Mouse (Mus musculus): Measurements from ENCODE around the gene Zfp740. TPM values are rescaled to one million over a fixed set of nuclear protein-coding genes. Genes with fewer than 3 reads are reported as not detected.

Gene Zfp740
- total RNA-seq, 2 experiments from 2014 or later: 38.0 to 48.4 TPM

Other genes starting within 250 kb of the Zfp740 start
- not detected in 2 replicates for gene Krt78, start 249.0 kb upstream of the Zfp740 start, total RNA-seq (2015)
- not detected in 2 replicates for gene Krt78, start 249.0 kb upstream of the Zfp740 start, total RNA-seq (2017)
- gene Krt8, start 198.8 kb upstream of the Zfp740 start, total RNA-seq (2015): not detected in 2 replicates
- not detected in 2 replicates for gene Krt8, start 198.8 kb upstream of the Zfp740 start, total RNA-seq (2017)
- 0.22 and 0.23 TPM in 2 replicates for gene Krt18, start 175.1 kb upstream of the Zfp740 start, total RNA-seq (2015)
- gene Krt18, start 175.1 kb upstream of the Zfp740 start, total RNA-seq (2017): 0.89 and 1.7 TPM in 2 replicates
- gene Eif4b, start 129.5 kb upstream of the Zfp740 start, total RNA-seq (2015): 78.2 and 82.3 TPM in 2 replicates
- gene Eif4b, start 129.5 kb upstream of the Zfp740 start, total RNA-seq (2017): 199 and 204 TPM in 2 replicates
- gene Tns2, start 102.8 kb upstream of the Zfp740 start, total RNA-seq (2015): 0.32 and 1.9 TPM in 2 replicates
- 0.07 TPM in 1 of 2 replicates, not detected in the other for gene Tns2, start 102.8 kb upstream of the Zfp740 start, total RNA-seq (2017)
- gene Spryd3, start 67.0 kb upstream of the Zfp740 start, total RNA-seq (2015): 6.1 and 7.5 TPM in 2 replicates
- gene Spryd3, start 67.0 kb upstream of the Zfp740 start, total RNA-seq (2017): 20.6 and 22.6 TPM in 2 replicates
- gene Igfbp6, start 58.9 kb upstream of the Zfp740 start, total RNA-seq (2015): 1.3 TPM in 1 of 2 replicates, not detected in the other
- gene Igfbp6, start 58.9 kb upstream of the Zfp740 start, total RNA-seq (2017): not detected in 2 replicates
- gene Soat2, start 52.7 kb upstream of the Zfp740 start, total RNA-seq (2015): 0.78 and 0.82 TPM in 2 replicates
- gene Soat2, start 52.7 kb upstream of the Zfp740 start, total RNA-seq (2017): 0.89 and 1.1 TPM in 2 replicates
- gene Csad, start 1.5 kb downstream of the Zfp740 start, total RNA-seq (2015): 5.6 and 9.3 TPM in 2 replicates
- 8.6 and 15.4 TPM in 2 replicates for gene Csad, start 1.5 kb downstream of the Zfp740 start, total RNA-seq (2017)
- gene Itgb7, start 28.7 kb downstream of the Zfp740 start, total RNA-seq (2015): 638 and 660 TPM in 2 replicates
- 1,192 and 1,305 TPM in 2 replicates for gene Itgb7, start 28.7 kb downstream of the Zfp740 start, total RNA-seq (2017)
- 34.6 and 39.9 TPM in 2 replicates for gene Rarg, start 54.3 kb downstream of the Zfp740 start, total RNA-seq (2015)
- gene Rarg, start 54.3 kb downstream of the Zfp740 start, total RNA-seq (2017): 30.8 and 31.9 TPM in 2 replicates
- not detected in 2 replicates for gene Gm9918, start 67.3 kb downstream of the Zfp740 start, total RNA-seq (2015)
- not detected in 2 replicates for gene Gm9918, start 67.3 kb downstream of the Zfp740 start, total RNA-seq (2017)
- 49.8 and 64.3 TPM in 2 replicates for gene Mfsd5, start 76.2 kb downstream of the Zfp740 start, total RNA-seq (2015)
- gene Mfsd5, start 76.2 kb downstream of the Zfp740 start, total RNA-seq (2017): 34.8 and 35.1 TPM in 2 replicates
- gene Espl1, start 93.0 kb downstream of the Zfp740 start, total RNA-seq (2015): 26.3 and 37.4 TPM in 2 replicates
- gene Espl1, start 93.0 kb downstream of the Zfp740 start, total RNA-seq (2017): 15.2 and 30.9 TPM in 2 replicates
- 385 and 398 TPM in 2 replicates for gene Pfdn5, start 122.9 kb downstream of the Zfp740 start, total RNA-seq (2015)
- 347 and 441 TPM in 2 replicates for gene Pfdn5, start 122.9 kb downstream of the Zfp740 start, total RNA-seq (2017)
- 28.4 and 28.6 TPM in 2 replicates for gene Myg1, start 128.5 kb downstream of the Zfp740 start, total RNA-seq (2015)
- gene Myg1, start 128.5 kb downstream of the Zfp740 start, total RNA-seq (2017): 47.8 and 52.2 TPM in 2 replicates
- gene Aaas, start 147.5 kb downstream of the Zfp740 start, total RNA-seq (2015): 67.5 and 75.2 TPM in 2 replicates
- 64.3 and 100 TPM in 2 replicates for gene Aaas, start 147.5 kb downstream of the Zfp740 start, total RNA-seq (2017)
- gene Sp7, start 163.9 kb downstream of the Zfp740 start, total RNA-seq (2015): not detected in 2 replicates
- not detected in 2 replicates for gene Sp7, start 163.9 kb downstream of the Zfp740 start, total RNA-seq (2017)
- 68.3 and 71.8 TPM in 2 replicates for gene Sp1, start 202.9 kb downstream of the Zfp740 start, total RNA-seq (2015)
- 64.1 and 72.2 TPM in 2 replicates for gene Sp1, start 202.9 kb downstream of the Zfp740 start, total RNA-seq (2017)
- gene Amhr2, start 242.1 kb downstream of the Zfp740 start, total RNA-seq (2015): not detected in 2 replicates
- not detected in 2 replicates for gene Amhr2, start 242.1 kb downstream of the Zfp740 start, total RNA-seq (2017)

Data from megakaryocyte, adult 5-6 weeks (primary cell).